In the genomic region with DNA sequence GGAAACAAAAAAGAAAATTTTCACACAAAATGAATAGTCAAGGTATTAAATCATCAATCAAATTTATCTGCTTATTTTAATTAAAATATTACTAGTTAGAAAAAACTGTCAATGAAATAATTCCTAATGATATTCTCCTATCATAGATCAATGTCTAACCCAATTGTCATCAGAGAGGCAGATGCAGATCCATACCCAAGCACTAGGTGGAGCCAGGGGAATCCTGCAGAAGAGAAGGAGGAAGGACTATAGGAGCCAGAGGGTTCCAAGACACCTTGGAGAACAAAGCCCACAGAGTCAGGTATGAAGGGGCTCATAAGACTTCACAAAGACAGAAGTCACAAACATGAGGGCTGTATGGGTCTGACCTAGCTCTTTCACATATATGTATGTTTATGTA, we compare ENCODE assay signal across 10 mouse cellular contexts.
DNase-seq lines count a peak whose midpoint lies in the region; ATAC-seq and TF ChIP-seq lines count a peak whose summit lies in the region.
"Had no signal": no experiment of that assay in that cellular context is flagged by ENCODE, and none has a peak within 500 bp of the region (broad histone marks: within the 10 kb centered on the region; RNA-seq: fewer than 3 reads in every experiment).

No protein-coding gene starts in this region.

- H3K4me1 ChIP-seq in liver, postnatal 0 days (ENCODE audit: insufficient read depth): no peaks in the 10 kb centered on the region
- H3K4me1 ChIP-seq in liver, embryonic 12.5 days: no peaks in the 10 kb centered on the region
- H3K4me1 ChIP-seq: heart, embryonic 13.5 days had no signal

- no peaks in the 10 kb centered on the region for H3K9me3 ChIP-seq in liver, postnatal 0 days (ENCODE audit: low read length)
- no peaks in the 10 kb centered on the region for H3K9me3 ChIP-seq in liver, embryonic 12.5 days (replicated peaks)
- H3K9me3 ChIP-seq: heart, embryonic 13.5 days had no signal

- peak; percentile 39 for TF ChIP-seq CTCF in liver, postnatal 0 days (IDR thresholded peaks at IDR 0.05; ENCODE audit: low read depth)

- no peaks in the 10 kb centered on the region for H3K27me3 ChIP-seq in liver, postnatal 0 days (ENCODE audit: insufficient read depth, low read length)
- H3K27me3 ChIP-seq in liver, embryonic 12.5 days (replicated peaks): no peaks in the 10 kb centered on the region
- H3K27me3 ChIP-seq: heart, embryonic 13.5 days had no signal

- TF ChIP-seq EP300 in liver, postnatal 0 days (IDR thresholded peaks at IDR 0.05; ENCODE audit: low read depth): no peak

- intact Hi-C loops in heart, postnatal 14 days (cut with DNase I): no loop called here

- no peak overlapping the region for H3K4me3 ChIP-seq in liver, postnatal 0 days (ENCODE audit: low read depth, low read length)
- H3K4me3 ChIP-seq in liver, embryonic 12.5 days: no peak overlapping the region
- H3K4me3 ChIP-seq: heart, embryonic 13.5 days had no signal

- DNase-seq in heart, postnatal 14 days: peak; percentile 1 to 6
- DNase-seq in heart, adult 8-10 months (ENCODE audit: low spot score): no peak
- no peak for DNase-seq in liver, postnatal 0 days
- peak; percentile 2 for DNase-seq in mesoderm, embryonic 11.5 days (ENCODE audit: low read depth, low spot score)
- DNase-seq in gastrocnemius, postnatal 10 days: no peak
- no peak for DNase-seq in layer of hippocampus, postnatal 14 days (ENCODE audit: low spot score in 2 of 2)

- H3K27ac ChIP-seq in liver, postnatal 0 days (ENCODE audit: low read depth): no peak overlapping the region
- no peak overlapping the region for H3K27ac ChIP-seq in liver, embryonic 12.5 days
- H3K27ac ChIP-seq: heart, embryonic 13.5 days had no signal

- no peak for ATAC-seq in liver, postnatal 0 days
- no peak for ATAC-seq in liver, embryonic 12.5 days
- 0 out of 2 replicates have a peak, but pooled peaks have one; percentile 50 for ATAC-seq in common myeloid progenitor, adult 5-6 weeks (replicated peaks; ENCODE audit: low read depth, poor library complexity, severe bottlenecking)
- ATAC-seq: inflammation-experienced regulatory T-cells, adult 6 months had no signal

- no peak overlapping the region for H3K9ac ChIP-seq in liver, postnatal 0 days (replicated peaks)
- H3K9ac ChIP-seq in liver, embryonic 12.5 days: no peak overlapping the region
- H3K9ac ChIP-seq: heart, embryonic 13.5 days had no signal

- H3K4me2 ChIP-seq in liver, postnatal 0 days (ENCODE audit: low read depth, low read length): no peak overlapping the region
- no peak overlapping the region for H3K4me2 ChIP-seq in liver, embryonic 12.5 days
- H3K4me2 ChIP-seq: heart, embryonic 13.5 days had no signal

- H3K36me3 ChIP-seq in liver, postnatal 0 days (replicated peaks; ENCODE audit: insufficient read depth, low read length): no peaks in the 10 kb centered on the region
- H3K36me3 ChIP-seq in liver, embryonic 12.5 days: no peaks in the 10 kb centered on the region
- H3K36me3 ChIP-seq: heart, embryonic 13.5 days had no signal

Comparison
In these comparisons a context has a peak if more than half of its experiments do, and no peak if none do; other contexts are left out.
1. DNase-seq: peak in heart, postnatal 14 days (2 of 2) and mesoderm, embryonic 11.5 days (single experiment); none in heart, adult 8-10 months (single experiment), liver, postnatal 0 days (single experiment), gastrocnemius, postnatal 10 days (single experiment) and layer of hippocampus, postnatal 14 days (0 of 2).